Mouse (Mus musculus): ENCODE measurements around the gene P2rx5.

DNA sequence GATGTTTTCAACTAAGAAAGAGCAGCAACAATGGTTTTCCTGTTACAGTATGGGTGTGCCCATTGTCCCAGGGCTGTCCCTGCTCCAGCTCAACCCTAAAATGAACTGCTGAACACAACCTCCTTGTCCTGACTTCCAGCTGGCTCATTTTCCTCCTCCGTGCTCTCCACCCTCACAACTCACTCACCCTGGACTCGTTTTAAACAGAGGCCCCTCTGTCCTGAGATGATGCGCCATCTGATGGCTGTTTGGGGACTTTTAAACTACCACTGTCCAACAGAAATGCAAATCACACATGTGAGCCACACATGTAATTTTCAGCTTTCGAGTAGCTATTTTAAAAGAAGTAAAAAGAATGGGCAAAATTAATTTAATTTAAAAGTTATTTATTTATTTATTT, 41.4 kb downstream of the P2rx5 start:
- no peak for TF ChIP-seq TAL1 (IDR thresholded peaks at IDR 0.05; ENCODE audit: low read length)
- no peak for TF ChIP-seq GATA1 (IDR thresholded peaks at IDR 0.05; ENCODE audit: low read length)
